Mouse (Mus musculus) C2C12 (cell line): ENCODE data around the gene Cyp4f18.

Source experiments
- CEBPB ChIP-seq: IDR thresholded peaks from one replicate; pipeline ENCODE4 v1.6.1; 2011; ENCODE audit warnings: low read depth, mild to moderate bottlenecking, control low read depth, moderate library complexity
- CTCF ChIP-seq: IDR thresholded peaks from one replicate; pipeline ENCODE4 v1.5.1; 2011; ENCODE audit not compliant: control insufficient read depth, insufficient read depth, insufficient read length
- FOSL1 ChIP-seq: IDR thresholded peaks from one replicate; pipeline ENCODE4 v1.8.0; 2011; ENCODE audit warnings: mild to moderate bottlenecking, low read length; ENCODE audit not compliant: poor library complexity, insufficient read depth, severe bottlenecking
- MAX ChIP-seq: IDR thresholded peaks from one replicate; pipeline ENCODE4 v1.6.1; 2011; ENCODE audit warnings: mild to moderate bottlenecking, control low read depth
- MYOD1 ChIP-seq: IDR thresholded peaks from one replicate; pipeline ENCODE4 v1.6.1; 2011; ENCODE audit warnings: low read depth; ENCODE audit not compliant: control insufficient read depth, insufficient read length
- MYOG ChIP-seq: IDR thresholded peaks from one replicate; pipeline ENCODE4 v1.6.1; 2011; ENCODE audit not compliant: control insufficient read depth, insufficient read length; ENCODE audit errors: extremely low read depth
- USF1 ChIP-seq: IDR thresholded peaks from one replicate; pipeline ENCODE4 v1.6.1; 2011; ENCODE audit warnings: low read depth, mild to moderate bottlenecking, control low read depth, moderate library complexity

GRCm38 (mm10) chr8:71960483-71960882 lies 48.9 kb downstream of the Cyp4f18 start:
- TF ChIP-seq CTCF: no peak
- no peak for TF ChIP-seq MYOG
- no peak for TF ChIP-seq MAX
- TF ChIP-seq USF1: no peak
- TF ChIP-seq CEBPB: no peak
- TF ChIP-seq MYOD1: no peak
- TF ChIP-seq FOSL1: no peak
